Mouse (Mus musculus) stomach, embryonic 14.5 days (tissue): ENCODE data around the gene Usp24. TPM values are rescaled to one million over a fixed set of nuclear protein-coding genes. Genes with fewer than 3 reads are reported as not detected.

Source experiments
- ATAC-seq: fragments of 200-750 bp; cut with Nextera tagmentation; 2 replicates; pipeline ENCODE4 v1.8.0; 2017; ENCODE audit warnings: low read depth, moderate TSS enrichment; ENCODE audit not compliant: insufficient number of reproducible peaks, insufficient read depth, low FRiP score
- H3K27ac ChIP-seq: fragments of 300-500 bp; sonication (generic); 2 replicates; pipeline ENCODE4 v1.5.1; 2014; ENCODE audit warnings: mild to moderate bottlenecking, low read length, moderate library complexity, mixed read lengths
- H3K27me3 ChIP-seq: fragments of 300-500 bp; sonication (generic); 2 replicates; pipeline ENCODE4 v1.6.1; 2014; ENCODE audit warnings: low read length, control low read depth, mixed read lengths; ENCODE audit not compliant: control insufficient read depth, insufficient read depth
- H3K36me3 ChIP-seq: fragments of 300-500 bp; sonication (generic); 2 replicates; pipeline ENCODE4 v1.6.1; 2014; ENCODE audit warnings: mild to moderate bottlenecking, control low read depth, low read length, moderate library complexity, mixed read lengths; ENCODE audit not compliant: control insufficient read depth, insufficient read depth
- H3K4me1 ChIP-seq: fragments of 300-500 bp; sonication (generic); 2 replicates; pipeline ENCODE4 v1.6.1; 2014; ENCODE audit warnings: low read length, control low read depth, mixed read lengths; ENCODE audit not compliant: control insufficient read depth, insufficient read depth
- H3K4me2 ChIP-seq: fragments of 300-500 bp; sonication (generic); replicated peaks from 2 replicates; pipeline ENCODE4 v1.6.1; 2014; ENCODE audit warnings: low read depth, low read length, control low read depth
- H3K4me3 ChIP-seq: fragments of 300-500 bp; sonication (generic); 2 replicates; pipeline ENCODE4 v1.5.1; 2014; ENCODE audit warnings: low read depth, low read length, control low read depth
- H3K9ac ChIP-seq: fragments of 300-500 bp; sonication (generic); replicated peaks from 2 replicates; pipeline ENCODE4 v1.6.1; 2014; ENCODE audit warnings: low read depth, mild to moderate bottlenecking, control low read depth, low read length, moderate library complexity, mixed read lengths
- H3K9me3 ChIP-seq: fragments of 300-500 bp; sonication (generic); 2 replicates; pipeline ENCODE4 v1.6.1; 2016; ENCODE audit warnings: low read depth, low read length, control low read depth; ENCODE audit not compliant: control insufficient read depth
- WGBS: fragments of 180-500 bp; shearing (Covaris S2); extraction: QIAGEN DNeasy Blood & Tissue Kit; methylation state at CpG from one replicate; pipeline ENCODE4 v1.1.7; 2014; 5-methylcytosine and 5-hydroxymethylcytosine counted together
- polyA plus RNA-seq: library from polyadenylated mRNA; unstranded; fragments of >200 nt; fragmentation: Nextera tagmentation; extraction: Ambion mirVana; gene quantifications from 2 replicates; pipeline ENCODE4 v1.2.1, GENCODE M21; 2014

Usp24 gene
- polyA plus RNA-seq, 1 experiment from 2014 or later: 12.0 TPM

GRCm38 (mm10) chr4:106313874-106314273, 2.1 kb upstream of the Usp24 start:
- no peak for ATAC-seq
- no peaks in the 10 kb centered on the region for H3K9me3 ChIP-seq
- H3K36me3 ChIP-seq: no peaks in the 10 kb centered on the region
- no peak overlapping the region for H3K4me2 ChIP-seq
- no peak overlapping the region for H3K27ac ChIP-seq
- H3K4me3 ChIP-seq: no peak overlapping the region
- peaks cover 6% of the 10 kb centered on the region; the same call in 1 of the 2 replicates for H3K4me1 ChIP-seq
- H3K27me3 ChIP-seq: no peaks in the 10 kb centered on the region
- no peak overlapping the region for H3K9ac ChIP-seq
- 46% methylated on average over 4 of the region's 4 CpGs for WGBS

GRCm38 (mm10) chr4:106314291-106314690, 1.7 kb upstream of the Usp24 start:
- Histone ChIP-seq H3K9me3 (no peaks in the 10 kb centered on the region), H3K36me3 (no peaks in the 10 kb centered on the region), H3K4me1 (peaks cover 6% of the 10 kb centered on the region; the same call in 1 of the 2 replicates), H3K9ac (no peak overlapping the region), H3K27ac (no peak overlapping the region), H3K4me3 (no peak overlapping the region), H3K4me2 (no peak overlapping the region), H3K27me3 (no peaks in the 10 kb centered on the region)
- no peak for ATAC-seq

DNA sequence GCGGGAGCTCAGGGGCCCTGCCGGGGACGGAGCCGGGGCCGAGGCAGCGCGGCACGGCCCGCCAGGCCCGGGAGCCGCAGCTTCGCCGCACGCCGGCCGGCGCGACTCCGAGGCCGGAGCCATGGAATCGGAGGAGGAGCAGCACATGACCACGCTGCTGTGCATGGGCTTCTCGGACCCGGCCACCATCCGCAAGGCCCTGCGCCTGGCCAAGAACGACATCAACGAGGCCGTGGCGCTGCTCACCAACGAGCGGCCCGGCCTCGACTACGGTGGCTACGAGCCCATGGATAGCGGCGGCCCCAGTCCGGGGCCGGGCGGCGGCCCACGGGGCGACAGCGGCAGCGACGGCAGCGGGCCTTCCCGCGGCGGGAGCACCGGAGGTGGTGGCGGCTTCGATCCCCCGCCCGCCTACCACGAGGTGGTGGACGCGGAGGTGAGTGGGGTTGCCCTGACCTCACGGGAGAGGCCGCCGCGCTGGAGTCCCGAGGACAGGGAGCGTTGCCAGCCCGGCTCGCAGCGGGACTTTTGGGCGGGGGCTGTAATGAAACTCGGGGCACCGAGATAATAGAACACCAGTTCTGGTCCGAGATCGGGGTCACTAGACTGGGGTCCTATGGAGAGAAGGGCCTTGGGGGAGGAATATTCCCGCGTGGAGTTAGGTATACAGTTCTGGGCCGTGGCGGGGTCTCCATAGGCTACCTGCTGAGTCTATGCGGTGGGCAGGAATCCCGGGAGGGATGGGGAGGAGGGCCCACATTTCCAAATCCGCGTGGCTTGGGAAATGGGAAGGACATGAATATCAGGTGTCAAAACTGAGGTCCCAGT, 552 bp downstream of the Usp24 start:
- H3K27ac ChIP-seq: peak overlapping the region; percentile 80
- peak; percentile 59 for ATAC-seq
- H3K27me3 ChIP-seq: no peaks in the 10 kb centered on the region
- peak overlapping the region; percentile 81 for H3K4me2 ChIP-seq
- H3K36me3 ChIP-seq: no peaks in the 10 kb centered on the region
- peak overlapping the region; percentile 94 for H3K4me3 ChIP-seq
- no peaks in the 10 kb centered on the region for H3K9me3 ChIP-seq
- H3K4me1 ChIP-seq: peaks cover 6% of the 10 kb centered on the region; the same call in 1 of the 2 replicates
- WGBS: under 1% methylated on average over 78 of the region's 81 CpGs
- H3K9ac ChIP-seq: peak overlapping the region; percentile 98

DNA sequence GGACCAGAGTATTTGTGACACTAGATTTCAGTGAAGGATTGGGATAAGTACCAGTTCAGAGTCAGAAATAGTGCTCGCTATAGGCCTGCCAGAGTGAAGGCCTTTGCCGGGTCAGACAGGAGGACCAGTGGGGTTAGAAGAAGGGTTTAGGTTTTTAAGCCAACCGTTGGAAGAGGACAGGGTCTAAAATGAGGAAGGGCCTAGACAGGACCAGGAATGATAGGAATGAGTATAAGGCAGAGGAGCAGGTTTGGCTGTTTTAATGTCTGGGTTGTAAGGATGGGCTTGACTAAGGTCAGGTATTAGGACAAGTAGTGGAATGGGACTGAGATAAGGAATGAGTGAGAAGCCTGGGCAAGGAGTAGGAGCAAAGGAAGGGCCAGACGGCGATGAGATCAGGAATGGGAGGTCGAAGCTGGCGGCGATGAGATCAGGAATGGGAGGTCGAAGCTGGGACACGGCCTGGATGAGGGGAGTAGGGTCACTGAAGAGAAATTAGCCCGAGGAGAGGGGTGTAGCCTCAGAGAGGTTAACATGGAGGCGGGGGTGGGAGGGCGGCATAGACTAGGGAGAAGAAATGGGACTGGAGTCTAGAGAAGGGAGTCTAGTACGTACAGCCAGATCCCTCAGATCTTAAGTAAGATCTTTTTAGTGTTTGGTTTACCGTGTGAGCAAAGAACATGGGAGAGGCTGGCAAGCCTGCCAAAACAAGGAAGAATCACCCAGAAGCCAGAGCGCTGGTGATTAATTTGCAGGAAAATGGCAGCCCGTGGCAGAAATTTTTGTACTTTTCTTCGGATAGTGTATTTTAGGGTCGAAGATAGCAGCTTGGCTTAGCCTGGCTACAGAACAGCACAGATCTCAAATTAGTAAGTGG, 1.4 kb downstream of the Usp24 start:
- peak overlapping the region; percentile 80; the same call in 1 of the 2 replicates for H3K27ac ChIP-seq
- 12% methylated on average over 19 of the region's 19 CpGs for WGBS
- H3K36me3 ChIP-seq: no peaks in the 10 kb centered on the region
- H3K4me1 ChIP-seq: peaks cover 6% of the 10 kb centered on the region; the same call in 1 of the 2 replicates
- H3K4me3 ChIP-seq: peak overlapping the region; percentile 94
- no peaks in the 10 kb centered on the region for H3K9me3 ChIP-seq
- no peaks in the 10 kb centered on the region for H3K27me3 ChIP-seq
- H3K9ac ChIP-seq: peak overlapping the region; percentile 98; the same call in 1 of the 2 replicates
- peak overlapping the region; percentile 81 for H3K4me2 ChIP-seq
- 0 out of 2 replicates have a peak, but pooled peaks have one; percentile 9 for ATAC-seq

DNA sequence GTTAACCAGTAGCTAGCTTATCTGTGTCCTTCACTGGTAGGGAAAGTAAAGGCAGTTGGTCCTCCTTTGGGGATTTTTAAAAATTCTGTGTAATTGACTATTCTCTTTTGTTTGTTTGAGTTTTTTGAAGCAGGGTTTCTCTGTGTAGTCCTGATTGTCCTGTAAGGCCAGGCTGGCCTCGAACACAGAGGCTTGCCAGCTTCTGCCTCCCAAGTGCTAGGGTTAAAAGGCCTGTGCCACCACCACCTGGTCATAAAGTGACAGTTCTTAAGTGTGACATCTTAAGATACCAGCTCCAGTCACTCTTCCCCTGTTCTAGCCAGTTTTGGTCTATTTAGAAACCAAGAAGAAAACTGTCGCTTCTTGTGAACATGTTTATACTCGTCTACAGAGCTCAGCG, 2.2 kb downstream of the Usp24 start:
- H3K27me3 ChIP-seq: no peaks in the 10 kb centered on the region
- H3K27ac ChIP-seq: no peak overlapping the region
- H3K4me1 ChIP-seq: peaks cover 6% of the 10 kb centered on the region; the same call in 1 of the 2 replicates
- ATAC-seq: no peak
- peak overlapping the region; percentile 81; the same call in 1 of the 2 replicates for H3K4me2 ChIP-seq
- H3K9me3 ChIP-seq: no peaks in the 10 kb centered on the region
- H3K4me3 ChIP-seq: peak overlapping the region; percentile 94; the same call in 1 of the 2 replicates
- 71% methylated on average over 4 of the region's 4 CpGs for WGBS
- H3K9ac ChIP-seq: no peak overlapping the region
- no peaks in the 10 kb centered on the region for H3K36me3 ChIP-seq

DNA sequence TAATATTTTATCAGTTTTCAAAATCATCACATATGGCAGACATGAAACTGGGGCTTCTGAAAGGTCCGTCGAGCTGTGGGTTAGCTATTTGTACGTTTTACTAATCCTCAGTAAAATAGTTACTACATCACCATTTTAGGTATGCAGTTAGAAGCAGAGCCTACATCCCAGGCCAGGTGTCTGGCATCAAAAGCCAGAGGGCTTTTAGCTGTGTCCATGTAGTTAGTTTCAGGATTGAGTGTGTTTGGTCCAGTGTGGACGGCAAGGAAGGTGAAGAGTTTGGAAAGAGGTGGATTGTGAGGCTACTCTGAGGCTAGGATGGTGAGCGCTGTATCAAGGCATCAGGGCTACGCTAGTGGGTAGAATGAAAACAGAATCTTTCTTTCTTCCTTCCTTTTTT, 3.0 kb downstream of the Usp24 start:
- ATAC-seq: no peak
- Histone ChIP-seq H3K4me1 (peaks cover 6% of the 10 kb centered on the region; the same call in 1 of the 2 replicates), H3K27me3 (no peaks in the 10 kb centered on the region), H3K27ac (no peak overlapping the region), H3K4me2 (no peak overlapping the region), H3K36me3 (no peaks in the 10 kb centered on the region), H3K4me3 (no peak overlapping the region), H3K9me3 (no peaks in the 10 kb centered on the region), H3K9ac (no peak overlapping the region)
- 66% methylated on average over 6 of the region's 6 CpGs for WGBS

DNA sequence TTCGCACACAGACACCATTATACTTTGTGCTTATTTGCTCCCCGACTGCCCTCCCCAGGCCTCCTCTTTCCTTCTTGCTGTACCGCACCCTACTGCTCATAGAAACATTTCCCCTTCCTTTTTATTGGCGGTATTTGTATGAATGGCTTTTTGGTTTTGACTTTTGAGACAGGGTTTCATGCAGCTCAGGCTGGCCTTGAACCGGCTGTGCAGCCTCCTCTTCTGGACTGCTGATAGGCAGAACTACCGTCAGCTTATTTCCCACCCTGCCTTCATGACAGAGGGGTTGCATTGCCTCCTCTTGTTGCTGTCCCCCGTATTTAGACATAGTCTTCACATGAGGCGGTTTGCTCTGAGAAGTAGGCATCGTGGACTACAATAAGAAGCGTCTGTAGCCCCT, 6.8 kb downstream of the Usp24 start:
- Histone ChIP-seq H3K27me3 (no peaks in the 10 kb centered on the region), H3K36me3 (no peaks in the 10 kb centered on the region), H3K4me1 (0 out of 2 replicates have a peak, but pooled peaks cover 3% of the 10 kb centered on the region), H3K4me2 (no peak overlapping the region), H3K27ac (no peak overlapping the region), H3K4me3 (no peak overlapping the region), H3K9ac (no peak overlapping the region), H3K9me3 (no peaks in the 10 kb centered on the region)
- no peak for ATAC-seq
- 89% methylated on average over 10 of the region's 10 CpGs for whole genome bisulfite sequencing

DNA sequence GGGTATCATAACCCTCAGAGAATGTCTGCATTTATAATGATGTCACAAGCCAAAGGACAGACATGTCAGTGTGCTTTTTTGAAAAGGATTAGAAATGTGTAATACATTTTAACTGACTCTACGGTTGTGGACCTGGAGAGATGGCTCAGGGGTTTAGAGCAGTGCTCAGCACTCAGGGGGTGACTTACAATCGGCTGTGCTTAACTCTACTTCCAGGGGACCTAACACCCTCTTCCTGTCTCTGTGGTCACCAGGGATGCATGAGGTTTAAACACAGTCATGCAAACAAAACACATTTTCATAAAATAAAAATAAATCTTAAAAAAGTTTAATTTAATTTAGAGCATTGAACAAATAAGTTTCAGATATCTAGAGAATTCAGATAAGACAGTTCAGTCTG, 7.3 kb downstream of the Usp24 start:
- Histone ChIP-seq H3K27ac (no peak overlapping the region), H3K4me1 (no peaks in the 10 kb centered on the region), H3K27me3 (no peaks in the 10 kb centered on the region), H3K4me2 (no peak overlapping the region), H3K9ac (no peak overlapping the region), H3K9me3 (no peaks in the 10 kb centered on the region), H3K4me3 (no peak overlapping the region), H3K36me3 (no peaks in the 10 kb centered on the region)
- WGBS: 53% methylated on average over 2 of the region's 2 CpGs
- ATAC-seq: no peak
